Mouse (Mus musculus) CD4-positive, CD25-positive, alpha-beta regulatory T cell, adult 4 months (primary cell): Measurements from ENCODE around the gene Myh10. TPM values are rescaled to one million over a fixed set of nuclear protein-coding genes. Genes with fewer than 3 reads are reported as not detected.
A peak's percentile ranks its signal among the peaks of the same experiment; 100 is the strongest.
"Not testable (repeated sequence)": the region's sequence is repeated elsewhere in the genome, so short reads cannot be mapped to it uniquely, and the experiment has no call there.

Experiments used
- ATAC-seq: one replicate; pipeline ENCODE4 v1.8.0; 2017
- polyA plus RNA-seq, 2 experiments: library from polyadenylated mRNA; unstranded; fragments of 100-300 nt; shearing (Covaris generic); gene quantifications; one replicate each; pipeline ENCODE4 v1.2.1; 2017

The Myh10 gene
- polyA plus RNA-seq, 2 experiments from 2014 or later, result 1.5 to 5.2 TPM

DNA sequence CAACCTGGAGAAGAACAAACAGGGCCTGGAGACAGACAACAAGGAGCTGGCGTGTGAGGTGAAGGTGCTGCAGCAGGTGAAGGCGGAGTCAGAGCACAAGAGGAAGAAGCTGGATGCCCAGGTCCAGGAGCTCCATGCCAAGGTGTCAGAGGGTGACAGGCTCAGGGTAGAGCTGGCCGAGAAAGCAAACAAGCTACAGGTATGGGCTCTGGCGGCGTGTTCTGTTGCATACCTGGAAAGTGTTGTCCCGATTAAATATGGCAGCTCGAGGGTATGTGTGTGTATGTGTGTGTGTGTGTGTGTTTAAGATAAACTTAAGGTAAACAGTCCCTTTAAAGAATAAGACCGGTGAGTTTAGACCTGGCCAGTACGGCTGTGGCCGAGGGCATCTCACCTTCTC is 106.9 kb downstream of the Myh10 start:
- ATAC-seq, result no peak

DNA sequence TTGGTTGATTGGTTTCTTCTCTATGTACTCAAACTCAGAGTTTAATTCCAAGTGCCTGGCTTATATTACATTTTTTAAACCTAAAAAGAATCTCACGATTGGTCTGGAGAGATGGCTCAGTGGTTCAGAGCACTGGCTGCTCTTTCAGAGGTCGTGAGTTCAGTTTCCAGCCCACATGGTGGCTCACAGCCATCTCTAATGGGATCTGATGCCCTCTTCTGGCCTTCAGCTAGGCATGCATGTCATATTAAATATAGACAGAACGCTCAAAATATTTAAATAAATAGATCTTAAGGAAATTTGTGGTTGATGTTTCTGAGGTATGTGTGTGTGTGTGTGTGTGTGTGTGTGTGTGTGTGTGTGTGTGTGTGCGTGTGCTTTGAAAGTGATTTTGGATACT is 113.8 kb downstream of the Myh10 start:
- no peak for ATAC-seq

DNA sequence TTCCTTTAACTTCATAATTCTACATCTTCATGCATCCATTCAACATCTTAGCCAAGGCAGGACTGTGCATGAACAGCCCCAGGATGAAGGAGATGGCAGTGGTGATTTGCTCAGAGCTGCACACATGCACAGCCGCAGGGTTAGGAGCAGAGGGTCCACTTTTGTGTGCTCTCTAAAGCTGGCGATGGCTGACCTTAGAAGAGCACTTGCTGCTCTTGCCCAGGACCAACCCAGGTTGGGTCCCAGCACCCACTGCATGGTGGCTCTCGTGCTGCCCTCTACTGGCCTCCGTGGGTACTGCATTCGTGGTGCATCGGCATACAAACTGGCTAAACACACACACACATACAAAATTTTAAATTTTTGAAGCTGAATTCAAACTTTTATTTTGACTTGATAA is 116.4 kb downstream of the Myh10 start:
- no peak for ATAC-seq

DNA sequence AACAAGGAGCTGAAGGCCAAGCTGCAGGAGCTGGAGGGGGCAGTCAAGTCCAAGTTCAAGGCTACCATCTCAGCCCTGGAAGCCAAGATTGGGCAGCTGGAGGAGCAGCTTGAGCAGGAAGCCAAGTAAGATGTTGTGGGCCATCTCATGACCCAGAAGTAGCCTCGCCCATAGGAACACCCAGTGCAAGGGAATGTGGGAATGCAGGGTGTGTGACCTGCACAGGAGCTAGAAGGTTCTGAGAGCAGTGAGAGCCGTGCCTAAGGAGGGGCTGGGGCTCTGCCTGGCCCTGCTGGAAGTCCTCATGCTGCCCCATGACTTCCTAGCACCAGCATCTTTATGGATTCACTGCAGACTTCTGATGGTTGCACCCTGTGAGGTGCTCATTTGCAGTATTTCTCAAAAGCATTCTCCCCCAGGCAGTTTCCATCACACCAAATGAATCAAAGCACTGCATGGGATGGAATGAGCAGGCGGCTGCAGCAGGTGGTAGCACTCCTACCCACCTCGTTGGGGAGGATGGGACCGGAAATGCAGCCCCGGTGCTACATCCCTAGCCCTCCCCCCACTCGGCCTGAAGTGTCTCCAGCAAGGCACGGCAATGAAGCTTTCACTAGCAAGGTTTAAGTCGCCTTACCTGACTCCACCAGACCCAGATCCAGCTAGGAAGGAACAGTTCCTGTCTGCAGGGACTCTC is 120.7 kb downstream of the Myh10 start:
- no peak for ATAC-seq

DNA sequence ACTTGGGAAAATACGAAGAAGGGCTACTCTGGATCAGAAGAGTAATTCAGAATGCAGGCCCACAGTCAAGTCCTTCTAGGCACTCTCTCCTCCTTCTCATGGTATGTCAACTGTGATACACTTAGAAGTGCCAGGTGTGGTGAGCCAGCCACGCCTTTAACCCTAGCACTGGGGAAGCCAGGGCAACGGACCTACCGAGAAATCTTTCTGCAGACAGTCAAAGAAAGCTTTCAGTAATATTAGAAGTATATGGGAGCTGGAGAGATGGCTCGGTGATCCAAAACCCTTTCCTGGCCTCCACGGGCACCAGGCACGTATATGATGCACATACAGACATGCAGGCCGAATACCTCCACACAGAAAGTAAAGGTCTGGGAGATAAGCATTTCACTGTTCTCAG is 127.1 kb downstream of the Myh10 start:
- no peak for ATAC-seq

DNA sequence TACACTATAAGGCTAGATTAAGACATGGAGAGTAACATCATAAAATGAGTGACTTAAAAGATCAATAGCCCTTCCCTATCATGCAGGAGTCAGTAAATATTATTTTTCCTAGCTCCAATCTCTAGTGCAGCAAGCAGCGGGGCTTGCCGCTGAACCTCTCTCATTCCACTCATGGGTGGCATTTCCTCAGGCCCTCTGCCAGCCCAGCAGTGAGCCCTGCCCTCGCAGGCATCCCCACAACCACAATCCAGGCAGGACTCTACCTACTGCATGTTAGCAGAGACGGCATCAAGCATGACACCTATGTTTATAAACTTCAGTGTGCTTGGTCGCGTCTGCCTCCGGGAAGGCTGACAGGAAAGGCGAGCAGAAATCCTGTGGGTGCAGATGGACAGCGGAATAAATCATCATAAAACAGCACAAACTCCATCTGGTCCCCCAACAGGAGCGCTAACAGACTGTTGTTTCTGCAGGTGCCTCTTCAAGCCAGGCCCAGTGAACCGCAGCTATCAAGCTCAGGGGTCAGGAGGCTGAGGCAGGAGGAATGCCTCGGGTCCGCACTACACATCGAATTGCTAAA is 128.0 kb downstream of the Myh10 start:
- no peak for ATAC-seq

DNA sequence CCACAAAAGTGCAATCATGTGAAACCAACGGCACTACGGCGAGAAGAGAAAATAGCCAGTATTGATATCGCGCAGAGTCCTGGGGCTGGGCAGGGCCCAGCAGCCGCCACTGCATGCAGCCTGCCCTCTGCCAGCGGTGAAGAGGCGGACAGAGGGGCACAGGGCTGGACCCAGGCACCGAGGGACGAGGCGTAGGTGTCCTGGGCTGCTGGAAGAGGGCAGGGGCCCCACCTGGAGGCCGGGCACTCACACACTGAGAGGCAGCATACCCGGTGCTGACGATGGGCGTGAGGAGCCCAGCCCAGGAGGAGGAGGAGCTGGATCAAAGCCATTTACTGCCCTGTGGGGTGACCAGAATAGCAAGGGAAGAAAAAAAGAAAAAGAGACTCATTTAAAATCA is 131.0 kb downstream of the Myh10 start:
- no peak for ATAC-seq

DNA sequence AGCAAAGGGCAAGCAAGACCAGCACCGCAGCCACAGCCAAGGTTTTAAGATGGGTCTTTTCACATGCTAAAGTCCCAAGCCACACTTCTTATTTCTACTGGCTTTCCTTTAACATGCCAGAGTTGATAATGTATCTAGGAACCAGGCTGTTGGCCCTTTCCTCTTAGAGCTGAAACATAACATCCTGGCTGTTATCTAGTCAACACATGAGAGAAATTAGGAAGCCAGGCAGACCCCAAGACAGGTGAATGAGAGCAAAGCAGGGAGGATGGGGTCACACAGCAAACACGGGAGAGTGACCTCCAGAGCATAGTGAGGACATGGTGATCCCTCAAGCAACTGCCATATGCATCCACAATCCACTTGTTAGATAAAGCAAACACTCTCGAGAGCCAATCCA is 135.4 kb downstream of the Myh10 start:
- no peak for ATAC-seq

DNA sequence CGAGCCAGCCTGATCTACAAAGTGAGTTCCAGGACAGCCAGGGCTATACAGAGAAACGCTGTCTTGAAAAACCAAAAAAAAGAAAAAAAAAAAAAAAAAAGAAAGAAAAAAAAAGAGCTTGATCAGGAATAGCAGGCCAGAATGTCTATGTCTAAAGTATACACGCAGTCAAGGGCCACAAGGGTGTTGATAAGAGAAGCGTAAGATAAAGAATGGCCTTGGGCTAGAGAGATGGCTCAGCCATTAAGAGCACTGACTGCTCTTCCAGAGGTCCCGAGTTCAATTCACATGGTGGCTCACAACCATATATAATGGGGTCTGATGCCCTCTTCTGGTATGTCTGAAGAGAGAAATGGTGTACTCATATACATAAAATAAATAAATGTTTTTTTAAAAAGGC is 140.2 kb downstream of the Myh10 start:
- ATAC-seq, result not testable (repeated sequence)

DNA sequence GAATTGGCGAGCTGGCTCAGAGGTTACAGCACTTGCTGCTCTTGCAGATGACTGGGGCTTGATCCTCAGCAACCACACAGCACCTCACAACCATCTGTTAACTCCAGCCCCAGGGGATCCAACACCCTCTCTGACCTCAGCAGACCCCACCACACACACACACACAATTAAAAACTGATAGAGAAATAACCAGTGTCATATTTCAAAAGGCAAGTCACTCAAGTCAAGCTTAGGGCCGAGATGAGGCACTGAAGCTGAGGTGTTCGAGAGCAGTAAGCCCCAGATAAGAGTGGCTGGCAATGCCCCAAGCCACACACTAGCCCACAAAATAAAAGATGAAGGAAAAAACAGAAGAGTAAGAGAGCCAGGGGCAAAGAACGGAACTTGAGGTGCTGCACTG is 141.4 kb downstream of the Myh10 start:
- no peak for ATAC-seq

DNA sequence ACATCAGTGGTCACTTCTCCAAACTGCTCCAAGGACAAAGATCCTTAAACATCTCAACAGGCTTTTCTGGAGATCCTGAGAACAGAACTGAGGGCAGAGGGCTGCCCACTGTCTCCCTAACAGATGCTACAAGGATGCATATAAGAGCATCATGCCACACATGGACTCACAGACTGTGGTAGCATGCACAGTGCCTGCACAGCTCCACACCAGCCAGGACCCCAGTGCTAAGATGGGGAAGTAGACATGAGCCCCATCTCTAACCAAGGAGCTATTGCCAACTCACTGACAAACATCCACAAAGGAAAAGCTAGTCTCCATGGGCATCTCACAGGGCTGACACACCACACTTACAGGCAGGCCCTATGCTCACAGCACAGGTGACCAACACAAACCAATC is 142.2 kb downstream of the Myh10 start:
- ATAC-seq, result no peak

DNA sequence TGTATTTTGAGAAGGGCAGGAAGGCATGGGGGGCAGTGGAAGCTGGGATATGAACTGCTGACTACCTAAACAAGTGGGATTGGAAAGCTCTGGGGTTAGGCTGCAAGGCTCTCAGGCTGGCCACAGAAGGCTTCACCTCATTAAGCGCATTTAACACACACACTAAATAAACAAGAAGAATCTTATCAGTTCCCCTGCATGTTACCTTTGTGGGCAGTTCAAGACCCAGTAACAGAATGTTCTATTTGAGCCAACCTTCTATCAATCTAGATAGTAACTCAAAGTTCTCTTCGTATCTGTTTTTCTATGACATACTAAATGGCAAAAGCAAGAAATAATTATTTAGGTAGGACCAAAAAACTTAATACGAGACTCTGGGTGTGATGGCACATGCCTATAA is 143.7 kb downstream of the Myh10 start:
- ATAC-seq, result no peak

DNA sequence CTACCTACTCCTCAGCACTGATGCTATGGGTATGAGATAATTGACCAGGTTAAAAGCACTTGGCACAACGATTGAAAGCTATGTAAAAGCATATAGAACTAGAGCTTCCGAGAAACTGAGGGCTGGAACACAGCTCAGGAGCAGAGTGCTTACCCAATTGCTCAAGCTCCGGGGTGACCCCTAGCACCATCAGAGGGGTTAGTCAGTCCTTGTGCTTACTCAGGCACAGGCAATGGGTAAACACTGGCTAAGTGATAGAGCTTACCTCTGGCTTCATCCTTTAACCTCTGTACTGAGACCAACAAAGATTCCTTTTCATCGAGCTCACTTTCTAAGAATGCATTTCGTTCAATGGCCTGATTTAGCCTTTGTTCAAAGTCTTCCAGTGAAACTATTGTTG is 148.2 kb downstream of the Myh10 start:
- no peak for ATAC-seq

DNA sequence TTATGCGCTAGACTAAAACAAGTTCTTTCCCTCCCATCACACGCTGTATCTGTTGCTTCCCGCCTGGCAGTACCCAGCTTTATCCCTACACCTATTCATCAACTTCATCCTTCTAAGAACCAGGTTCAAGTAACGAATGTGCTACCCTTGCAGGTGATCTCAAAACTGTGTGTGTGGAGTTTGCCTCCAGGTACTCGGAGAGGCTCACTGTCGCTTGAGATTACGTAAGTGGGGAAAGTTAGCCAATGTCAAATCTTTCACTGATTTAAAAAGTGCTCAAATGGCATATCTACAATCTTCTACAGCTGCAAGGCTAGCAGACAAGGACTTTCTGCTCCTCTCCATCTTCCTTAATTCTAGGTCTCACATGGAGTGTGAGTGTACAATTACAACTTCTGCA is 159.5 kb downstream of the Myh10 start:
- ATAC-seq, result no peak

DNA sequence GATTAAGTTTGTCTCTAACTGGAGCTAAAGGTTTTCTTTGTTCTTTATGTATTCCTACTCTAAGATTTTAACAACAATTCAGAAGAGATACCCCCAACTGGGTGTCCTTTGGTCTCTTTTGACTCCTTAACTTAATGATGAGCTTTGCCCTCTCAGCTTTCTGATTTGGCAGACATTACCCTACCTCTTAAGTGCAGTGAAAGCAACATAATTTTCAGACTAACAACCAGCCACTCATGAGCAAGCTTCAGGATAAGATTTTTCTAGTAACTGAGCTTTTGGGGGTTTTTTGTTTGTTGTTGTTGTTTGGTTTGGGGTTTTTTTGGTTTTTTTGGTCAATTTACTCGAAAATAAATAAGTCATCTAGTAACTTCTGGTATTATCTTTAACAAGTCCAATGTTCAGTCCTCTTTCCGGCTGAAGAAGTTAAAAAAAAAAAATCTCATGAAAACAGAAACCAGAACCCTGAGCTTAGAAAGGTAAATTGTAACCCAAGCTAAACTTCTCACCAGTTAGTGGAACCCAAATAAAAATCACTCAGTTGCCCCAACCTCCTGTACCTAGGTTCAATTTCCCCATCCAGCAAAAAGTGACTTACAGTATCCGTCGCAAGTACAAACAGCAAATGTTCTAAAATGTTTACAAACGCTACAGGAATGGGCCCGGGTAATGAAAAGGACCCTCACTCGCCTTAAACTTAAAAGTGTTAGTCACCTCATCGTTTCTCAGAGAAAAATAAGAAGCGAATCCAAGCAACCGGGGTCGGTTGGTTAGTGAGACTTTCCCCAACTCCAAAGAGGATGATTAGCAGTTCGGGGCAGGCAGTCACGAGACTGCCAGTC is 160.5 kb downstream of the Myh10 start:
- ATAC-seq, result no peak

DNA sequence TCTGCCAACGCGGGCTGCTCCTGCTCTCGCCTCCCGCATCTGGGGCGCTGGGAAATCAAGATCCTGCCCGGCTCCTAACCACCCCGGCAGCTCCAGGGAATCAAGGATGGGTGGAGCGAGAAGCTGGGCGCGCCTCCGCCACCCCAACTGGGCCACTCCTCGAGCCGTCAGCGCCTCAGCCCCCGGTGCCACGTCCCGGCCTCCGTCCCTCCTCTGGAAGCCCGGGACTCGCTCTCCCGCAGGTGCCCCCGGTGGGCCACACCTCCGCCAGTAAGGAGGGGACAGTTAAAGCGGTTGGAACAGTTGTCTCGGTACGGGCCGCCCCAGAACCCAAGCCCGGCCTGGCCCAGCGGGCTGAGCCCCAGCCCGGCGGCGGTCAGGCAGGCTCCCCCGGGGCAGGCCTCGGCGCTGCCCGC is 161.1 kb downstream of the Myh10 start:
- ATAC-seq, result peak; percentile 21

DNA sequence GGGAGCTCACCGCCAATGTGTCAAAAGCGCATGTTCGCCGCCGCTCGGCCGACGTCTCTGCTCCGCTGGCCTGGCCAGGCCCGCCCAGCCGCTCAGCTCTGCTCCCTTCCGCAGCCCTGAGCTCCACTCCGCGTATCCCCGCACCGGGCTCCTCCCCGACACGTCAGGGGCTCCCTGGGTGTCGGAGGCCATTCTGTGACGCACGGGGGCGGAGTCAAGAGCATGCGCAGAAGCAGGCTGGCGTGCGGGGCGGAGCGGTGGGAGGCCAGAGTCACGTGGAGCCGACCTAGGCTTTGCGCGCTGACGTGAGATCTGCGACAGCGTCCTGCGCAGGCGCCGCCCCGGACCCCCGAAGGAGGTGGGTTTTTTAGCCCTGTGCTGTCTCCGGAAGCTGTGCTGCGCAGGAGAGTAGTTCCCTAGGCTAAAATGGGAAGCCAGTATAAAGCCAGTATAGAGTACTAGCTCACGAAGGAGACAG is 161.6 kb downstream of the Myh10 start:
- ATAC-seq, result peak; percentile 93

DNA sequence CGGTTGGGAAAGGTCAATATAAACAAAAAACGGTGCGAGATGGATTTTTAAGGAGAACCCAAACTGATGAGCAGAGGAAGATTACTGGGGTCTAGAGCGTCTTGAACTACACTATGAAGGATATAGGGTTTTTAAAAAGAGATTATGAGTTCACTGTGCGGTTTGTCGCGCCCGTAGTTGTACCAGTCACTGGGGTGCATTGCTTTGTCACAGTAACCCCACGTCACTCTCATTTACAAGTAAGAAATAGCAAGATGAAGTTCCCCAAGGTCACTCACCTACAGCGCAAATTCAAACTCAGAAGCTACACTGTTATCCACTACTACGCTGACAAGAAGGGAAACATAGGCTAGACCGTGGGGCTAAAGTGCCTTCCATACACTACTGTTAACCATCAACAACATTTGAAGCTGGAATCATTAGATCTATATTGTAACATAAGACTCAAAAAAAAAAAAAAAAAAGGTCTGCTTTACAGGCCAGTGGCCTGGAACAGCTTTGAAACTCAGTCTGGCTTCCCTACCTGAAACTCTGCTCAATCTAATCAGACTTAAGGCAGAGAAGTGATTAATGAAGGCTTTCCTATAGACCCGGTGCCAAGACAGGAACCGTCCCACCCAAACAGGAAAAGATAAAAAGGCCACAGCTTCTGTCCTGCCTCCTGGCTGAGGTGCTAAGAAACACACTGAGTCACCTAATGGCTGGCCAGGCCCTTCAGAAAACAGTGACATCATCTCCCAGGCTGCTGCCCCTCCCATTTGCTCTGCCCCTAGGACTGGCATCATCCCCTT is 162.4 kb downstream of the Myh10 start:
- no peak for ATAC-seq

DNA sequence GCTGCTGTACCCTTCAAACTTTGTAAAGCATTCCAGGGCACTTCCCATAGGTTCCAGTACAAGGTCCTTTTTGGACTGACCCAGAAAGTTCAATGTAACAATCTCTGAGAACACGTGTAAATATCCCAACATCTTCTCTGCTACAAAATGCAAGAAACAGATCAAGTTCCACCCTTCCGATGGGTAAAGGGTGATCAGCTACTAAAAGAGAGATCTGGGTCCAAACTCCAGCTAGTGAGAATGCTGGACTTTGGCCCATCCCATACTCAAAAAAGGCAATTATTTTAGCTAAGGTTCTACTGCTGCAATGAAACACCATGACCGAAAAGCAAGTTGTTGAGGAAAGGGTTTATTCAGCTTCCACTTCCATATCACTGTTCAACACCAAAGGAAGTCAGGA is 163.3 kb downstream of the Myh10 start:
- no peak for ATAC-seq

DNA sequence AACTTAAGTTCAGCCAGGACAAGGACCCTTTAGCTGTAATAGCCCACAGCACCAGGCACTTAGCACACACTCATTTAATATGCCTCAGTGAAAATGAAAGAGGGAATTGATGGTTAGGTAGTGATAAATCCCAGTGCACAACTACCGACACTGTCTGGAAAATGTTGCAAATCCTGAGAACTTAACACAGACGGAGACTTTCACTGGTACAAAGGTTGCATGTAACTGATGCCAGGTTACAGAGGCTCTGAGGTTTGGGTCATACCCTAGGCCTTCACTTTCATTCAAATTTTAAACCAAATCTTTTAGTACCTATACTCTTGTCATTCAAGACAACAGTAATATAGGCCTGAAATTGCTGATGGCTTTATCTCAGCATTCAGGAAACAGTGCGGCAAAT is 166.0 kb downstream of the Myh10 start:
- no peak for ATAC-seq

DNA sequence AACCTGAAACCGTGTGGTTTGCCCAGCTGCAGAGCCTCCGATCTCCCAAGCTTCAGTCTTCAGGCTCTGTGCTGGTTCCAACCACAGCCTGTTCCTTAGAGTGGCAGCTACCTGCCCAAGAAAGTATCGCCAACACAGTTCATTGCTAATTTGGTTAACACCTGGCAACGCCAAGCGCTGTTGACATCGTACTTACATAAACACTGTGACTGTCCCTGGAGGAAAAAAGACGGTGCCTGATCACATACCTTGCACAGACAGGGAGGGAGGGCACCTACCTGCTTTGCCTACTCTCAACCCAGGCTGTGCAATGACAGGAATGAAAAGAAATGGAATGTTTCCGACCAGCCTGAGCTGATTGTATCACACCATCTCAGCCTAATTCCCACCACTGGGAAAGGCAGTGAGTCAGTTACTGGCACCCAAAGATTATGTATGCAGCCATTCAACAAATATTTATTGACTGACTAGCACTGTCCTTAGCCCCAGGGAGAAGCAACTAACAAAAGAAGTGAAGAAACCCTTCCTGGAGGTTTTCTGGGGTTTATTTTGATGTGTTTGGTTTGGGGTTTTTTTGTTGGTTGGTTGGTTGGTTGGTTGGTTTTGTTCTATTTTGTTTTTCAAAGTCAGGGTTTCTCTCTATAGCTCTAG is 168.7 kb downstream of the Myh10 start:
- no peak for ATAC-seq

DNA sequence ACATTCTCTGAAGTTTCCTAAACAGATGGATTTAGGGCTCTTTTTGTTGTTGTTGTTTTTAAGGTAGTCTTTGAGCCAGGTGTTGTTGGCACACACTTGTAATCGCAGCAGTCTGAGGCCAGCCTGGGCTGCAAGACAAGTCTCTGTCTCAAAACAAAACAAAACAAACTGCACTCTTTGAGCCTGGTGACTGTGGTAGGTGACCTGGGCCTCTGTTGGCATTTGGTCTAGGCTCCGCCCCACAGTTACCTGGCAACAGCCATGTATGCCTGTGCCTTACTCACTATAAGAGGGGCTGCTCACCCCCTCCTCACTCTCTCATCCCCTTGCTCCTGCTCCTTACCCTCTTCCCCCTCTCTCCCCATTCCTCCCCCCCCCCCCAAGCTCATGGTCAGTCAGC is 170.9 kb downstream of the Myh10 start:
- no peak for ATAC-seq
